Mouse (Mus musculus) myocyte (in vitro differentiated cells): ENCODE measurements around the gene Gm5108.

Experiments
- CEBPB ChIP-seq: IDR thresholded peaks from 2 replicates; pipeline ENCODE4 v1.6.1; 2011; ENCODE audit warnings: mild to moderate bottlenecking, moderate library complexity; ENCODE audit not compliant: poor library complexity, insufficient read depth, severe bottlenecking
- E2F4 ChIP-seq: IDR thresholded peaks from one replicate; pipeline ENCODE4 v1.6.1; 2011; ENCODE audit warnings: mild to moderate bottlenecking, control low read depth, moderate library complexity; ENCODE audit not compliant: insufficient read depth
- MYOD1 ChIP-seq, 3 experiments: IDR thresholded peaks; one replicate each; pipeline ENCODE4 v1.6.1; 2011; ENCODE audit warnings: control low read depth in 2 of 3, low read depth in 2 of 3, mild to moderate bottlenecking in 2 of 3, moderate library complexity in 1 of 3; ENCODE audit not compliant: insufficient read length in 2 of 3, control insufficient read depth in 1 of 3
- POLR2A ChIP-seq: IDR thresholded peaks from one replicate; pipeline ENCODE4 v1.6.1; 2011; ENCODE audit warnings: low read depth, mild to moderate bottlenecking, control low read depth, moderate library complexity; ENCODE audit not compliant: insufficient read length
- POLR2AphosphoS2 ChIP-seq: IDR thresholded peaks from one replicate; pipeline ENCODE4 v1.6.1; 2011; ENCODE audit warnings: low read depth, control low read depth; ENCODE audit not compliant: insufficient read length
- REST ChIP-seq: IDR thresholded peaks from one replicate; pipeline ENCODE4 v1.6.1; 2011; ENCODE audit warnings: mild to moderate bottlenecking, control low read depth, moderate library complexity; ENCODE audit not compliant: insufficient read depth, insufficient read length
- USF1 ChIP-seq: IDR thresholded peaks from one replicate; pipeline ENCODE4 v1.6.1; 2011; ENCODE audit warnings: low read depth, mild to moderate bottlenecking, control low read depth, moderate library complexity

DNA sequence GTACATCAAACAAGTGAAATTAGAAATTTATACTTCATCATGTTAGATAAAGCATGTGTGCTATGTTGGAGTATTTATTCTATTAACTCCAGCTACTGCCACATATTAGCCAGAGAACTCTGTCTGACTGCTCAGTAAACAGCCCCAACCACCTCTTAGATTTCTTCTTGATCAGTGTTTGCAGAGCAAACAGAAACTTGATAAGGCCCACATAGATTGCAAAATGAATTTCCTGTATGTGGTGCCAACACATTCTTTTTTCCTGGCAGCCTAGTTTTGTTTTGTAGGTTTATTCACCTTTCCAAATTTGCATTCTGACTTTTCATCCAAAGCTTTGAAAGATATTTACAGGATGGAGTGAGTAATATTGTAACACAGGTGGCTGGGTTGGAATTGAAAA, 49.0 kb downstream of the Gm5108 start:
- TF ChIP-seq USF1 (no peak), POLR2A (no peak), REST (no peak), POLR2AphosphoS2 (no peak), CEBPB (no peak), E2F4 (no peak), MYOD1 (IDR thresholded peaks at IDR 0.05; ENCODE audit: control insufficient read depth in 1 of 3, insufficient read length in 2 of 3, low read depth in 2 of 3) (no peak)
